Mouse (Mus musculus) liver, postnatal 0 days (tissue): ENCODE data around the gene Podnl1.

Experiments used
- CTCF ChIP-seq: sonication (generic); IDR thresholded peaks from 2 replicates; pipeline ENCODE4 v1.5.1; 2016; ENCODE audit warnings: antibody characterized with exemption, low read depth
- EP300 ChIP-seq: IDR thresholded peaks from 2 replicates; pipeline ENCODE4 v1.6.1; 2016; ENCODE audit warnings: antibody characterized with exemption, low read depth, mild to moderate bottlenecking

GRCm38 (mm10) chr8:84083829-84084241 lies 42.0 kb upstream of the Podnl1 start:
- TF ChIP-seq CTCF (peak; percentile 11; the same call in 1 of the 2 replicates), EP300 (no peak)
